In genomic region chr6:144677491-144678133, GRCm38 (mm10) we compare ENCODE assay signal across 19 mouse cellular contexts.
A peak's percentile ranks its signal among the peaks of the same experiment; 100 is the strongest.
DNase-seq lines count a peak whose midpoint lies in the region; ATAC-seq and TF ChIP-seq lines count a peak whose summit lies in the region.
"Had no signal": no experiment of that assay in that cellular context is flagged by ENCODE, and none has a peak within 500 bp of the region (broad histone marks: within the 10 kb centered on the region; RNA-seq: fewer than 3 reads in every experiment).

No protein-coding gene starts in this region.

- peak; percentile 27 for DNase-seq in thymus, adult 2 months
- DNase-seq in thymus, postnatal 10 days (ENCODE audit: low spot score in 2 of 2) = no peak
- DNase-seq in spleen, adult 2 months (ENCODE audit: low read depth in 1 of 2, low spot score in 2 of 2) = peak; percentile 36 to 57
- no peak for DNase-seq in frontal cortex, postnatal 25 days (ENCODE audit: low spot score in 2 of 2)
- DNase-seq in yolk sac, embryonic 10.5 days (ENCODE audit: low spot score) = no peak
- DNase-seq in lung, adult 2 months = no peak
- DNase-seq: cerebellum, adult 18-20 months; embryo, embryonic 11 days; gastrocnemius, postnatal 10 days; heart, postnatal 36 days; kidney, postnatal 36 days; lung, postnatal 10 days had no signal

- no peak for TF ChIP-seq POLR2A in thymus, adult 2 months (IDR thresholded peaks at IDR 0.05; ENCODE audit: control insufficient read depth, extremely low read depth, insufficient read depth, low read length, poor library complexity)
- TF ChIP-seq POLR2A in spleen, adult 2 months (IDR thresholded peaks at IDR 0.05; ENCODE audit: low read depth, low read length) = no peak
- no peak for TF ChIP-seq POLR2A in lung, adult 2 months (IDR thresholded peaks at IDR 0.05; ENCODE audit: borderline replicate concordance, extremely low read depth, low read depth, low read length)

- H3K9ac ChIP-seq in midbrain, embryonic 13.5 days (replicated peaks) = no peak overlapping the region
- H3K9ac ChIP-seq: limb, embryonic 15.5 days; midbrain, embryonic 12.5 days had no signal

- TF ChIP-seq CTCF in thymus, adult 2 months (IDR thresholded peaks at IDR 0.05; ENCODE audit: borderline replicate concordance, control insufficient read depth, extremely low read depth, insufficient read depth, low read length, poor library complexity) = no peak
- no peak for TF ChIP-seq CTCF in spleen, adult 2 months (IDR thresholded peaks at IDR 0.05; ENCODE audit: extremely low read depth, insufficient read depth, insufficient read length, insufficient replicate concordance)
- TF ChIP-seq CTCF in lung, adult 2 months (IDR thresholded peaks at IDR 0.05; ENCODE audit: insufficient read depth, low read length) = no peak

- peak overlapping the region; percentile 30; the same call in 1 of the 2 replicates for H3K4me3 ChIP-seq in thymus, adult 2 months (ENCODE audit: control insufficient read depth, insufficient read depth, low read length)
- H3K4me3 ChIP-seq in spleen, adult 2 months (ENCODE audit: extremely low read depth, insufficient read depth, insufficient read length) = peak overlapping the region; percentile 24; the same call in 1 of the 2 replicates
- H3K4me3 ChIP-seq in midbrain, embryonic 13.5 days (replicated peaks) = no peak overlapping the region
- H3K4me3 ChIP-seq in lung, adult 2 months (replicated peaks; ENCODE audit: extremely low read depth, low read depth, low read length) = no peak overlapping the region
- H3K4me3 ChIP-seq: limb, embryonic 15.5 days; midbrain, embryonic 12.5 days had no signal

- H3K27ac ChIP-seq in thymus, adult 2 months (ENCODE audit: control insufficient read depth, insufficient read depth, low read length) = 0 out of 2 replicates have a peak overlapping the region, but pooled peaks have one; percentile 56
- H3K27ac ChIP-seq in spleen, adult 2 months (ENCODE audit: insufficient read depth, low read length) = peak overlapping the region; percentile 78
- H3K27ac ChIP-seq in midbrain, embryonic 13.5 days = no peak overlapping the region
- H3K27ac ChIP-seq: limb, embryonic 15.5 days; midbrain, embryonic 12.5 days had no signal

- peaks cover 15% of the 10 kb centered on the region for H3K4me1 ChIP-seq in thymus, adult 2 months (replicated peaks; ENCODE audit: control insufficient read depth, insufficient read depth, low read length)
- peaks cover 20% of the 10 kb centered on the region for H3K4me1 ChIP-seq in spleen, adult 2 months (ENCODE audit: control insufficient read depth, insufficient read depth, insufficient read length)
- H3K4me1 ChIP-seq in midbrain, embryonic 13.5 days (replicated peaks) = 0 out of 2 replicates have a peak, but pooled peaks cover 3% of the 10 kb centered on the region
- peaks cover 3% of the 10 kb centered on the region; the same call in 1 of the 2 replicates for H3K4me1 ChIP-seq in lung, adult 2 months (ENCODE audit: control insufficient read depth, insufficient read depth, low read length)
- H3K4me1 ChIP-seq: limb, embryonic 15.5 days; midbrain, embryonic 12.5 days had no signal

- H3K27me3 ChIP-seq in thymus, adult 2 months (ENCODE audit: control insufficient read depth, insufficient read depth, low read length) = no peaks in the 10 kb centered on the region
- no peaks in the 10 kb centered on the region for H3K27me3 ChIP-seq in spleen, adult 2 months (ENCODE audit: control insufficient read depth, insufficient read depth, low read length)
- H3K27me3 ChIP-seq in midbrain, embryonic 13.5 days = no peaks in the 10 kb centered on the region
- H3K27me3 ChIP-seq: limb, embryonic 15.5 days; midbrain, embryonic 12.5 days had no signal

- H3K36me3 ChIP-seq in thymus, adult 2 months (ENCODE audit: control insufficient read depth, insufficient read depth, low read length) = no peaks in the 10 kb centered on the region
- no peaks in the 10 kb centered on the region for H3K36me3 ChIP-seq in spleen, adult 2 months (ENCODE audit: control insufficient read depth, insufficient read depth, low read length)
- H3K36me3 ChIP-seq in midbrain, embryonic 13.5 days = no peaks in the 10 kb centered on the region
- H3K36me3 ChIP-seq: limb, embryonic 15.5 days; midbrain, embryonic 12.5 days had no signal

- no peak overlapping the region for H3K4me2 ChIP-seq in midbrain, embryonic 13.5 days (replicated peaks)
- H3K4me2 ChIP-seq: heart, embryonic 11.5 days; limb, embryonic 15.5 days; midbrain, embryonic 12.5 days had no signal

- 13% methylated on average over 9 of the region's 9 CpGs for WGBS in thymus, adult 2 months
- WGBS in spleen, adult 2 months = 6% methylated on average over 9 of the region's 9 CpGs
- WGBS in midbrain, embryonic 13.5 days = 97% methylated on average over 9 of the region's 9 CpGs
- 84% methylated on average over 9 of the region's 9 CpGs for WGBS in lung, adult 2 months

- peak; percentile 41 for ATAC-seq in megakaryocyte, adult 5-6 weeks (ENCODE audit: poor library complexity, severe bottlenecking)
- ATAC-seq in midbrain, embryonic 13.5 days = no peak
- ATAC-seq: forebrain, embryonic 16.5 days; inflammation-experienced regulatory T-cells, adult 6 months had no signal

- H3K9me3 ChIP-seq in midbrain, embryonic 13.5 days = no peaks in the 10 kb centered on the region
- H3K9me3 ChIP-seq: limb, embryonic 15.5 days; midbrain, embryonic 12.5 days had no signal

Comparison
In these comparisons a context has a peak if more than half of its experiments do, and no peak if none do; other contexts are left out.
1. DNase-seq: peak in thymus, adult 2 months (single experiment) and spleen, adult 2 months (2 of 2); none in thymus, postnatal 10 days (0 of 2), frontal cortex, postnatal 25 days (0 of 2), yolk sac, embryonic 10.5 days (single experiment) and lung, adult 2 months (single experiment).
2. H3K4me3 ChIP-seq: peak in thymus, adult 2 months (single experiment) and spleen, adult 2 months (single experiment); none in midbrain, embryonic 13.5 days (single experiment) and lung, adult 2 months (single experiment).